Mouse (Mus musculus) frontal cortex, adult 2 months (tissue): Measurements from ENCODE around the gene Fars2. TPM values are rescaled to one million over a fixed set of nuclear protein-coding genes. Genes with fewer than 3 reads are reported as not detected.
A peak's percentile ranks its signal among the peaks of the same experiment; 100 is the strongest.
"Not testable (repeated sequence)": the region's sequence is repeated elsewhere in the genome, so short reads cannot be mapped to it uniquely, and the experiment has no call there.

Source experiments
- DNase-seq, 2 experiments: peaks; one replicate each; pipeline ENCODE4 v3.0.0; 2022; ENCODE audit warnings: low spot score in 1 of 2; ENCODE audit errors: extremely low spot score in 1 of 2
- polyA plus RNA-seq: library from polyadenylated mRNA; depleted of rRNA; stranded (reverse); fragments of >200 nt; gene quantifications from 2 replicates; pipeline ENCODE4 v1.2.3, GENCODE M21; 2012

The Fars2 gene
- polyA plus RNA-seq, 1 experiment, result 28.2 TPM

- DNase-seq, result no peak
Measured at GRCm38 (mm10) chr13:36431974-36432518, 314.8 kb downstream of the Fars2 start.

- peak in 1 of 2 experiments; percentile 18 for DNase-seq
Measured at GRCm38 (mm10) chr13:36444748-36445423, 327.7 kb downstream of the Fars2 start.

- DNase-seq, result no peak
Measured at GRCm38 (mm10) chr13:36447947-36448346, 330.7 kb downstream of the Fars2 start.

GRCm38 (mm10) chr13:36448565-36448964 is 331.4 kb downstream of the Fars2 start:
- DNase-seq, result no peak

- no peak for DNase-seq
Measured at GRCm38 (mm10) chr13:36451437-36451836, 334.2 kb downstream of the Fars2 start.

GRCm38 (mm10) chr13:36460473-36460872 is 343.3 kb downstream of the Fars2 start:
- no peak for DNase-seq

- no peak for DNase-seq
Measured at GRCm38 (mm10) chr13:36463669-36464068, 346.5 kb downstream of the Fars2 start.

- not testable (repeated sequence) for DNase-seq
Measured at GRCm38 (mm10) chr13:36466076-36466475, 348.9 kb downstream of the Fars2 start.

- DNase-seq, result no peak
Measured at GRCm38 (mm10) chr13:36466515-36466921, 349.3 kb downstream of the Fars2 start.

- no peak for DNase-seq
Measured at GRCm38 (mm10) chr13:36467849-36468248, 350.6 kb downstream of the Fars2 start.

- no peak for DNase-seq
Measured at GRCm38 (mm10) chr13:36468963-36469362, 351.8 kb downstream of the Fars2 start.

- no peak for DNase-seq
Measured at GRCm38 (mm10) chr13:36469412-36470125, 352.4 kb downstream of the Fars2 start.

GRCm38 (mm10) chr13:36477648-36478047 is 360.4 kb downstream of the Fars2 start:
- no peak for DNase-seq

- no peak for DNase-seq
Measured at GRCm38 (mm10) chr13:36478243-36478642, 361.0 kb downstream of the Fars2 start.

- no peak for DNase-seq
Measured at GRCm38 (mm10) chr13:36480101-36480500, 362.9 kb downstream of the Fars2 start.

- no peak for DNase-seq
Measured at GRCm38 (mm10) chr13:36484391-36484790, 367.2 kb downstream of the Fars2 start.

- no peak for DNase-seq
Measured at GRCm38 (mm10) chr13:36486756-36487155, 369.5 kb downstream of the Fars2 start.

GRCm38 (mm10) chr13:36489365-36489764 is 372.2 kb downstream of the Fars2 start:
- no peak for DNase-seq

GRCm38 (mm10) chr13:36490612-36491011 is 373.4 kb downstream of the Fars2 start:
- DNase-seq, result peak in 1 of 2 experiments; percentile 34

GRCm38 (mm10) chr13:36492397-36492796 is 375.2 kb downstream of the Fars2 start:
- DNase-seq, result peak in 1 of 2 experiments; percentile 51

- DNase-seq, result peak in 1 of 2 experiments; percentile 17
Measured at GRCm38 (mm10) chr13:36493294-36493693, 376.1 kb downstream of the Fars2 start.

GRCm38 (mm10) chr13:36493762-36494161 is 376.6 kb downstream of the Fars2 start:
- peak in 1 of 2 experiments; percentile 46 for DNase-seq
